Mouse (Mus musculus) kidney, adult 2 months (tissue): ENCODE measurements around the gene Asic1.

Experiments used
- CTCF ChIP-seq: fragments of 200-500 bp; conservative IDR thresholded peaks from 2 replicates; pipeline ENCODE4 v1.5.1; 2011; ENCODE audit warnings: low read depth, mild to moderate bottlenecking, control low read depth, low read length, moderate library complexity, mixed read lengths; ENCODE audit not compliant: insufficient read depth, insufficient read length
- POLR2A ChIP-seq: fragments of 200-500 bp; IDR thresholded peaks from one replicate; pipeline ENCODE4 v1.6.1; 2011; ENCODE audit warnings: low read depth, low read length, control low read depth

DNA sequence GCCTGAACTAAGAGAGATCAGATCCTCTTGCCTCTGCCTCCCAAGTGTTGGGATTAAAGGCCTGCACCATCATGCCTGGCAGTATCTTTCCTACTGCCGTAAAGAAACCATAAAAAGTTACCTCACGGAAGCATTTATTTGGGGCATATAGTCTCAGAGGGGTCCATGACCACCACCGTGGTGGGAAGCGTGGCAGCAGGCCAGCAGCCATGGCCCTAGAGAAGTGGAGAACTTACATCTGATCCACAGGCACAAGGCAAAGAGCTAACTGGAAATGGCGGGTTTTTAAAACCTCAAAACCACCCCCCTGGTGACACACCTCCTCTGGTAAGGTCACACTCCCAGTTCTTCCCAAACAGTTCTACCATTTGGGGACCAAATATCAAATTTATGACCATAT lies 58.0 kb downstream of the Asic1 start:
- TF ChIP-seq CTCF: no peak
- TF ChIP-seq POLR2A: no peak
